Mouse (Mus musculus) macrophage (primary cell): ENCODE results near the gene Zkscan4. TPM values are rescaled to one million over a fixed set of nuclear protein-coding genes. Genes with fewer than 3 reads are reported as not detected.
"Not testable (repeated sequence)": the region's sequence is repeated elsewhere in the genome, so short reads cannot be mapped to it uniquely, and the experiment has no call there.

ENCODE experiments used
- H3K27ac ChIP-seq: fragments of 350-480 bp; formaldehyde crosslinking; 2 replicates; pipeline ENCODE4 v1.9.0; 2021
- H3K36me3 ChIP-seq: fragments of 350-480 bp; formaldehyde crosslinking; 2 replicates; pipeline ENCODE4 v1.9.0; 2021; ENCODE audit errors: inconsistent target
- H3K4me3 ChIP-seq: fragments of 350-480 bp; formaldehyde crosslinking; 2 replicates; pipeline ENCODE4 v1.9.0; 2021; ENCODE audit errors: inconsistent target
- H3K79me2 ChIP-seq: fragments of 350-480 bp; formaldehyde crosslinking; 2 replicates; pipeline ENCODE4 v1.9.0; 2021; ENCODE audit errors: inconsistent target
- WGBS: methylation state at CpG from one replicate; pipeline ENCODE4 v1.1.7; 2026; ENCODE audit warnings: inconsistent platforms; ENCODE audit not compliant: missing documents; 5-methylcytosine and 5-hydroxymethylcytosine counted together
- polyA plus RNA-seq: library from polyadenylated mRNA; stranded (reverse); fragments of 250-400 nt; gene quantifications from 3 replicates; pipeline ENCODE4 v1.2.4, GENCODE M21; 2018; ENCODE audit warnings: inconsistent platforms
- total RNA-seq, 78 experiments: library from RNA; depleted of rRNA; stranded (reverse); fragments of 250-400 nt; gene quantifications; 1 replicate in 9 of 78; 2 replicates in 24 of 78; 3 replicates in 43 of 78; 4 replicates in 2 of 78; pipeline ENCODE4 v1.2.4; 2018; ENCODE audit warnings: inconsistent platforms in 56 of 78

Zkscan4 gene
- 1 to 10 TPM in 5 of 26 experiments, under 1 TPM in 3, not detected in 18; 0.33 to 2.3 (median 1.2) TPM for total RNA-seq (2018; cell fraction: chromatin; rRNA removed)
- 1 to 10 TPM in 6 of 26 experiments, under 1 TPM in 18, not detected in 2; 0.03 to 1.5 (median 0.52) TPM for total RNA-seq (2018; cell fraction: cytosol; rRNA removed)
- total RNA-seq (2018; cell fraction: nucleus; rRNA removed), result 1 to 10 TPM in 4 of 26 experiments, under 1 TPM in 8, not detected in 14; 0.28 to 1.9 (median 0.44) TPM
- polyA plus RNA-seq, result 0.47 to 0.84 TPM (median 0.63 TPM) in 3 replicates

DNA sequence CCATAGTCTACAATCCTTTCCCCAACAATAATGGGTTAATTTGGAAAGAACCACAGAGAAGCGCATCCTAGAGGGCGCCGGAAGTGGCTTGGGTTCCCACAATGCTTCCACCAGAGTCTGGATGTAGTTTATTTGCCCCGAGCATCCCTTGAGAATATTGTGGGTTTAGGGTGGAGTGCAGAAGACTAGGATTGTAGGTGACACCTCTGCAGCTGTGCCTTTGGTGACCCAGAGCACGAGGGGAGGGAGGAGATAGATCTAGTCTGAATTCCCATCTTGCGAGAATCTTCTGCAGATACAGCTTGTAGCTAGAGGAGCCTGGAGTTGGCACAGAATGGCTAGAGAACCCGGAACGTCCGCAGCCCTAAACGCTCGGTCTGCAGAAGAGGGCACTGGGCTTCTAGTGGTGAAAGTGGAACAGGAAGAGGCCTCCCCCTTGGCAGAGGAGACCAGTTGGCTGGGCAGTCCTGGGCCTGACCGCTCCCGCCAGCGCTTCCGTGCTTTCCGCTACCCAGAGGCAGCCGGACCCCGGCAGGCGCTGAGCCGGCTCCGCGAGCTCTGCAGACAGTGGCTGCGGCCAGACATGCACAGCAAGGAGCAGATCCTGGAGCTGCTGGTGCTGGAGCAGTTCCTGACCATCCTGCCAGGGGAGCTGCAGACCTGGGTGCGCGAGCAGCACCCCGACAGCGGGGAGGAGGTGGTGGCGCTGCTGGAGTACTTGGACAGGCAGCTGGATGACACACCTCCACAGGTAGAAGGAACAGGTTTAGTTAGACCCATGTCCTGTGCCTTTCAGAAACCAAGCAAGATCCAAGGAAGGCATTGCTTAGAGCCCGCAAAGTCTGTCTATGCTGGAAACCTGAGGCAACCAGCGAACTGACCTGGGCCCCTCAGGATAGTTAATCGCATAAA, at the start of gene Zkscan4, which contains the start of gene Gm10065:
Zkscan4 (plus strand) TSS at position 149 of the 912 bp plus-strand sequence.
Gm10065 (minus strand) TSS at position 683 of the 912 bp plus-strand sequence.
- WGBS, result 5% methylated on average over 18 of the region's 31 CpGs
- H3K79me2 ChIP-seq, result not testable (repeated sequence)

DNA sequence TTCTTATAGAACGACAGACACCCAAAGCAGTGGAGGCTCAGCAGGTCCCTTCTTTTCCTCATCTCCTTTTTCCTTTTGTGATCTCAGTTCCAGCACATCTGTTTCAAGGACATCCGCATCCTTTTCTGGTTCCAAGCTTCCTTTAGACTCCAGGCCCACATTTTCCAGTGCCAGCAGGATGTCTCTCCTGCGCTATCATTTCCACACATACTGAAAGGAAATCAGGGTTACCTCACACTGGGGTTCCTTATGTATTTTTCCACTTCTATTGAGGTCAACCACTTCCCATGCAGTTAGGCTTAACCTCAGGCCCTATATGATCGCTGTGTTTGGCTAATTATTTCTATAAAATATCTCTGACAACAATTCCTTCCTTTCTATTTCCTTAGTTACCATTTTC, 43.2 kb upstream of the Zkscan4 start:
- Histone ChIP-seq H3K27ac (no peak overlapping the region), H3K4me3 (no peak overlapping the region), H3K79me2 (no peaks in the 10 kb centered on the region), H3K36me3 (no peaks in the 10 kb centered on the region)
- 78% methylated on average over 4 of the region's 4 CpGs for WGBS

More for the DNA sequence above, at the start of gene Zkscan4, which contains the start of gene Gm10065:
- H3K36me3 ChIP-seq, H3K27ac ChIP-seq: not testable (repeated sequence)
- H3K4me3 ChIP-seq, result peak within 1 kb of the TSS; percentile 34

DNA sequence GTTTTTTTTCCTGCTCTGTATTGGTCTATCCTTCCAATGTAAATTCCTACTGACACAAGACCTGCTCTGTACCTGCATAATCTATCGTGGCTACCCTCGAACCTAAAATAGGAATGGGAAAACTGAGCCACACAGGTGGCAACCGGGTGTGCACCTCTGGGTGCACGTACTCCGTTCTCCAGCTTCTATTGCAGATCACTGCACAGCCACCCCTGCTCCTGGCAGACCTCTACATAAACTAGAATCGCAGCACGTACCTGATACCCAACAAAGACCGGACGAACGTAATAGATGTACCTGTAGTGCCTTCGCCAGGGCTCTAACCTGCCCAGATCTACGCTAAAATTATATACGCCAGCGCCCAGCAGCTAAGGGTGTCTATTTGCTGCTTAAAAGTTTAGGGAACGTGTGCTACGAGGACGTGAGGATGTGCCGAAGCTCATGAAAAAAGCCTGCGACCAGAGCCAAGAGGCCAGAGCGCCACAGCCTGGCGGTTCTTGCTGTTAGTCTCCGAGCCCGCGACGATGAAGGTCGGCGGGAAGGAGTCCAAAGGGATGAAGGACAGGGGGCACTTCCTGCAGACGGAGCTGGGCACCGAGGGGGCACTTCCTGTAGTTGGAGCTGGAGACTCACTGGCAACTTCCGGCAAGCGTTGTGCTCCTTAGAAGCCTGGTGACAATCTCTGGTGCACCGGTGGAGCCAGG, 38.1 kb upstream of the Zkscan4 start, which contains the start of gene Pgbd1:
Pgbd1 (minus strand) TSS at position 556 of the 704 bp plus-strand sequence.
- WGBS, result under 1% methylated on average over 31 of the region's 32 CpGs
- Histone ChIP-seq H3K79me2 (no peaks in the 10 kb centered on the region), H3K4me3 (peak within 1 kb of the TSS; percentile 35), H3K36me3 (peaks cover 19% of the 10 kb centered on the region; the same call in 1 of the 2 replicates), H3K27ac (no peak within 1 kb of the TSS)

DNA sequence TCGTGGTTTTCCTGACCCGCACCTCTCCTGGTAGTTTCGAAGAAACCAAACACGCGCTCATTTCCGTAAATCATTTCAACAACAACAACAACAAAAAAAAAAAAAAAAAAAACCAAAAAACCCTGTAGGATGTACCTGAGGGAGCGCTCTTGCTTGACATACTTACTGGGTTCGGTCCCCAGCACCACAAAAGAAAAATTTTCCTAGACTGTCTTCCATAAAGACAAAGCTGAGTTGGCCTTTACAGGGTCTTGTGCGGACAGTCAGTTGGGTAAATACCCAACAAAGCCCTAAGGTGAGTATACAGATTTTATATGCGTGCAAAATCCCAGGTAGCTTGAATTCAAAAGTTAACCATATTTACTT, 37.5 kb upstream of the Zkscan4 start:
- peak overlapping the region; percentile 35; the same call in 1 of the 2 replicates for H3K4me3 ChIP-seq
- 44% methylated on average over 8 of the region's 10 CpGs for WGBS
- H3K36me3 ChIP-seq, result peaks cover 23% of the 10 kb centered on the region; the same call in 1 of the 2 replicates
- H3K27ac ChIP-seq, result no peak overlapping the region
- H3K79me2 ChIP-seq, result no peaks in the 10 kb centered on the region

DNA sequence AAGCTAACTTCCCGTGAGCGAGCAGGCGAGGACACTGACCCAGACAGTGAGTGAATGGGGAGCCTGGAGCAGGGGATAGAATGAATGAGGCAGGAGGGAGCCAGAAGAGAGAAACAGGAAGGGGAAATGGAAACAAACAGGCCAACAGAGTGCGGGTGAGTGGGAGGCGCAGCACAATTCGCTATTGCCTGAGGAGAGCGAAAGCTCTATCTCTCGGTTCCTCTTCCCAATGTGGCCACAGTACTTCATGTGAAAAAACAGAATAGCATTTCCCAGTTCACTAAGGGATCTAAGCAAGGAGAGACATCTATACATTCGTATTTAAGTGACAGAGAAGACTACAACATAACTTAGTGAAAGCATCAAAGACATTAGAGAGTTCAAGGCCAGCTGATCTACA, 31.9 kb upstream of the Zkscan4 start:
- 63% methylated on average over 9 of the region's 9 CpGs for WGBS
- Histone ChIP-seq H3K79me2 (peaks cover 33% of the 10 kb centered on the region), H3K27ac (no peak overlapping the region), H3K36me3 (peaks cover 42% of the 10 kb centered on the region), H3K4me3 (no peak overlapping the region)

DNA sequence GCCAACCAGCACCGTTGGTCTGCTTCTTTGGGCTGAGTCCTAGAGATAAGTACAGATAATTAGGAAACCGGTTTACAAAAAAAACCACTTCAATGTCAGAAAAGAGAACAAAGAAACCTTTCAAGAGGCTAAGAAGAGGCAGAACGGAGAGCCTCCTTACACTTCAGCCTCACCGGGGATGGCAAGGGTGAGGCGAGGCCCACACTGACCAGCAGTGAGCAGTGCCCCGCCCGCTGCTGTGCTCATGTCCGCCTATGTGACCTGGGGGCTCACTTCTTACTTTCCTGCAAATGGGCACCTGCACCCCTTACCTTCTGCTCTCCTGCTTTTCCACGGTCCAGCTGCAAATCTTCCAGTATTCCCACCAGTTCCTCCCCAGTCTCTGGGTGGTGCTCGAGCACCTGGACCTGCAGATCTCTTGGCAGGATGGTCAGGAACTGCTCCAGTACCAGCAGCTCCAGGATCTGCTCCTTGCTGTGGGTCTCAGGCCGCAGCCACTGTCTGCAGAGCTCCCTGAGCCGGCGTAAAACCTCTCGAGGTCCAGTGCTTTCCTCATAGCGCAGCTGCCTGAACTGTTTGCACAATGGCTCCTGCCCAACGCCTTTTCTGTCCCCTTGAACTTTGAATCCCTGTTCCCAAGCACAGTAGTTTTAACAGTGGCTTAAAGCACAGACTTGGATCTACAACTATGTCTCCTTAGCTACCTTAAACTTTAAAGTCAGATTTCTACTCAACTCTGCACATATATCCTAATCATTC, 30.7 kb upstream of the Zkscan4 start:
- peaks cover 45% of the 10 kb centered on the region for H3K79me2 ChIP-seq
- H3K27ac ChIP-seq, result no peak overlapping the region
- no peak overlapping the region for H3K4me3 ChIP-seq
- 92% methylated on average over 13 of the region's 16 CpGs for WGBS
- H3K36me3 ChIP-seq, result peaks cover 42% of the 10 kb centered on the region

DNA sequence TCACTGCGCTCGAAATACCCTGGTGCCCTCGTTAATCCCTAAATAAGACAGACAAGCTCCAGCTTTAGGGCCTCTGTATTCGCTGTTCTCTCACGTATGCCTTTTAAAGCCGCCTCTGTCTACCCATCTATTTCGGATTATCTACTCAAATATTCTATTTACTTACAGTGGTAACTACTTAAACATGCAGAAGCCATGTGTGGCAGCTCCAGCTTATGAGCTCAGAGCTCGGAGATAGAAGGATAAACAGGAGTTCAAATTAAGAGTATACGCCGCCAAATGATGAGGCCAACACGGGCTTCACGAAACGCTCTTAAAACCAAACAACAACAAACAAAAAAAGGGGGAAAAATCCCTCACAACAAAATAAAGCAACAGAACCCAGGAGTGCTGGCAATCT, 25.7 kb upstream of the Zkscan4 start:
- H3K36me3 ChIP-seq, result peaks cover 11% of the 10 kb centered on the region
- 2% methylated on average over 13 of the region's 13 CpGs for WGBS
- peak overlapping the region; percentile 63 for H3K27ac ChIP-seq
- H3K79me2 ChIP-seq, result peaks cover 50% of the 10 kb centered on the region
- H3K4me3 ChIP-seq, result peak overlapping the region; percentile 86

DNA sequence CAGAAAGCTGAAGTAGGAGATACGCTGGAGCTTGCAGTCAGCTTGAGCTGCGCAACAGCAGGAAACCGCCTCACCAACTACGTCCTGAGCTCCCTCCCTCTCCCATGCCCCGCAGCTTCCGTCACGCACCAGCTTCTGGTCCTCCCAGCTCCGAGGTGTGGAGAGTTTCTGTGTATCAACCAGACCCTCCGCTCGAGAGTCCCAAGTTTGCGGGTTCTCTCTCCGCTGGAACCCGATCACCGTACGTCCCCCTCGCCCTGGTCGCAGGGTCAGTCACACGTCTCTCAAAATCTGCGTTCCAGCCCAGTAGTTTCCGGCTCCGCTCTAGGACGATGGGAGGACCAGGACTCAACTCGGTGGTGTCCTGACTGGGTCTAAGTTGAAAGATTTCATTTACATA, 25.3 kb upstream of the Zkscan4 start, which contains the start of gene Zscan26:
Zscan26 (minus strand) TSS at position 282 of the 400 bp plus-strand sequence.
- H3K4me3 ChIP-seq, result peak within 1 kb of the TSS; percentile 86
- WGBS, result 0% methylated on average over 21 of the region's 23 CpGs
- peak within 1 kb of the TSS; percentile 63 for H3K27ac ChIP-seq
- H3K79me2 ChIP-seq, result peaks cover 50% of the 10 kb centered on the region
- H3K36me3 ChIP-seq, result peaks cover 7% of the 10 kb centered on the region; the same call in 1 of the 2 replicates

DNA sequence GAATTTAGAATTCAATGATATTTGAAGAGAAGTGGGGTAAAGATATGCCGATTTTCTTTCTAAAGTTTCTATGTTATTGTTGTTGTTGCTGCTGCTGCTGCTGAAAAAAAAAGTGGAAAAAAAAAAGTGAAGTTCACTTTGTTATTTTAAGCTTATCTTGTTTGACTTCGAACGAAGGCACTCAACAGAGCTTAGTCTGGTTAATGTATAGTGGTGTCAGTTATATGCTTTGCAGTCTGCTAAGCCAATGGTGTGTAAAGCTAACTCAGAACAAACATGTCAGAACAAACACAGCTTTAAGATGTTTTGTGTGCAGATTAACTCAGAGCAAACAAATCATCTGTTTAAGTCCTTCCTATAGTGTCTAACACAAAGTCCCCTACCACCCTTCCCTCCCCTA, 24.6 kb upstream of the Zkscan4 start:
- H3K36me3 ChIP-seq, result no peaks in the 10 kb centered on the region
- WGBS, result 97% methylated on average over 3 of the region's 3 CpGs
- no peak overlapping the region for H3K4me3 ChIP-seq
- H3K27ac ChIP-seq, result no peak overlapping the region
- peaks cover 44% of the 10 kb centered on the region for H3K79me2 ChIP-seq

DNA sequence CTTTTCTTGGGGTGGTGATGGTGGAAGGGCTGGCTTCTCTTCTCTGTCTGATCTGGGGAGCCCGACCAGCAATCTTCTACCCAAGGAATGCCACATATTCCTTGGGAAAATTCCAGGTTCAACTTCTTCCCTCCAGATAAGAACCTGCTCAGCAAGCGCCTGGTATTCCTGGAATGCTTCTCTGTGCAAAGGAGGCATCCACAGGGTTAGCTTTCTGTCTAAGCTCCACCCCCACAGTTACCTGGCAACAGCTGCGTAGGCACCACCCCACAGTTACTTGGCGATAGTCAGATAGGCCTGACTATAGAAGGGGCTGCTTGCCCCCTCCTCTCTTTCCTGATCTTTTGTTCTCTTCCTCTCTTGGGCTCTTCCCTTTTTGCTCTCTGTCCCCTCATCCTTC, 22.4 kb upstream of the Zkscan4 start:
- no peaks in the 10 kb centered on the region for H3K36me3 ChIP-seq
- no peak overlapping the region for H3K4me3 ChIP-seq
- 87% methylated on average over 4 of the region's 4 CpGs for WGBS
- peaks cover 22% of the 10 kb centered on the region for H3K79me2 ChIP-seq
- no peak overlapping the region for H3K27ac ChIP-seq

DNA sequence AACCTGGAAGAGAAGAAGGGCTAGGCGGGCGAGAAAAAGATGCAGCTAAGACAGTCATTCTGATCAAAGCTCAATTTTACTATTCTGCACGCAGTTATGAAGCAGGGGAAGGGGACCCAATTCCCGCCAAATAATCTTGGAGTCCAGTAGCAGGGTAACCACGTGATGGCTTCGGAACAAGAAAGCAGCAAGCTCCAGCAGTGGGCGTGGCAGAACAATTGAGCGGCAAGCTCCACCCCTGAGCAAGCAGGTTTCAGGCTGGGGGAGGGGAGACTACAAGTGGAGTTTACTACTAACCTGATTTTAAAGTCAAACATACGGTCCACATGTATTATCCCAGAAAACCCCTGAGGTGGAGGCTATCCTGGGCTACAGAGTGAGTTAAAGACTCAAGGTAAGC, 16.2 kb upstream of the Zkscan4 start:
- H3K36me3 ChIP-seq, H3K4me3 ChIP-seq, H3K27ac ChIP-seq, H3K79me2 ChIP-seq: not testable (repeated sequence)
- 83% methylated on average over 8 of the region's 9 CpGs for WGBS

DNA sequence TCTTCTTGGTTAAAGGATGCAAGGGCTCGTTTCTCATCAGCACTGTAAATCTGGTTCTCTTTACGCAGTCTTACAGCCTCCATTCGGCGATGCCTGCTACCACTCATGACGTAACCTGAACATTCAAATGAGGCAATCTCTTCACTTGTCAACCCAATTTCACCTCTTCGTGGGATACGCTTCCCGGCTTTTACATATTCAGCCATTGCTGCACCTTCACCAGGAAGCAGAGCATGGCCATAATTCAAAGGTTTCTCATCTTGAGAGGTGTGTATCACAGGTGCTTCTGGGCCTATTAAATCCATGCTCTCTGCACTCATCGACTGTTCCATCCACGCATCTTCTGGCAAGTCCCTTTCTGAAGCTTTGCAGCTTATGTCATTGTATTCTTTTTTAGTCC, 11.4 kb upstream of the Zkscan4 start:
- no peak overlapping the region for H3K27ac ChIP-seq
- H3K4me3 ChIP-seq, result no peak overlapping the region
- H3K79me2 ChIP-seq, result no peaks in the 10 kb centered on the region
- WGBS, result 89% methylated on average over 10 of the region's 10 CpGs
- no peaks in the 10 kb centered on the region for H3K36me3 ChIP-seq

DNA sequence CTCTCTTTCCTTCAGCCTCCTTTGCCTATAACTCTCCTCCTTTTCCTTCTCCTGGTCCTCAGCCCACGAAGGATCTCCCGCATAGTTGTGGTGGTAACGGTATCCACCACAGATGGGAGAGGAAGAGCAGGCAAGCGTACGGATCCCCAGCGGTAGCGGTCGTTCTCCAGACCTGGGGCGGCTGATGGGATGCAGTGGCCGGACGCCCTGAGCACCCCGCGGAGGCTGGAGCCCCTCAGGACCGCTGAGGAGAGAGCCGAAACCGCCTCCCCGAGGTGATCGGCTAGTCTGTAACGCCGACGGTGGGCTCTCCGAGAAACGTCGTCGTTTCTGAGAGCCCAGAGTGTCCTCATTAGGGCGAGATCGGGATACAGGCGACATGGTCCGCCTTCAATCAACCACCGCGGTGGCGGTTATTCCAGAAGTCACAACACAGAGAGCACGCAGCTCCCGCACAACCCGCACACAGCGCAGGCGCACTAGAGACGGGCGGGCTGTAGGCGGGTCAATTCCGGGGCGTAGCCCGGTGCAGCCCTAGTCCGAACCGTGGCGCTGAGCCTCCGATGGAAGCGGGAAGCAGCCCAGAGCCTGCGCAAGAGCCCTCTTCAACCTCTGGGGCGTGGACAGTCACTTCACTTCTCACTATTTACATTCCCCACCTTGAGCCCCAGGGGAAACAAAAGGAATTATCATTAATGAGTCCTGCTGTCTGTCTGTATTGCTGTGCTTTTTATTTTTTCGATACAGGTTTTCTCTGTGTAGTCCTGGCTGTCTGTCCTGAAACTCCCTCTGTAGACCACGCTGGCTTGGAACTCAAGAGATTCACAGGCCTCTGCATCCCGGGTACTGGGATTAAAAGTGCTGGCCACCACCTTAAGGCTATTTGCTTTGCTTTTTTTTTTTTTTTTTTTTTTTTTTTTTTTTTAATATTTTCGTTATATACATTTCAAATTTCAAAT, 10.4 kb upstream of the Zkscan4 start, which contains the start of gene Nkapl:
Nkapl (minus strand) TSS at position 449 of the 959 bp plus-strand sequence.
- peak within 1 kb of the TSS; percentile 50 for H3K4me3 ChIP-seq
- H3K27ac ChIP-seq, result no peak within 1 kb of the TSS
- WGBS, result under 1% methylated on average over 52 of the region's 54 CpGs
- no peaks in the 10 kb centered on the region for H3K79me2 ChIP-seq
- no peaks in the 10 kb centered on the region for H3K36me3 ChIP-seq
